Mouse (Mus musculus) layer of hippocampus, postnatal 25 days (tissue): Measurements from ENCODE around the gene Xirp1. TPM values are rescaled to one million over a fixed set of nuclear protein-coding genes. Genes with fewer than 3 reads are reported as not detected.

Source experiments
- DNase-seq, 2 experiments: peaks; one replicate each; pipeline ENCODE4 v3.0.0; 2022; ENCODE audit warnings: mixed read lengths in 2 of 2, low spot score in 1 of 2; ENCODE audit errors: extremely low spot score in 1 of 2
- total RNA-seq, 2 experiments: library from RNA; stranded (reverse); gene quantifications; 2 replicates each; pipeline ENCODE4 v1.2.3; 2021

Xirp1 gene
- under 1 TPM; 0.07 to 0.19 TPM for total RNA-seq

GRCm38 (mm10) chr9:120023086-120023811 lies at the start of gene Xirp1:
TSS of gene Xirp1 (minus strand) at chr9:120023598.
- DNase-seq = no peak

- peak; percentile 68 to 82 for DNase-seq
Measured at GRCm38 (mm10) chr9:120073169-120073568, 49.8 kb upstream of the Xirp1 start.

GRCm38 (mm10) chr9:120071251-120071650 lies 47.9 kb upstream of the Xirp1 start:
- DNase-seq = no peak

- no peak for DNase-seq
Measured at GRCm38 (mm10) chr9:120069779-120070178, 46.4 kb upstream of the Xirp1 start, which contains the start of gene Cx3cr1. TSS of gene Cx3cr1 (minus strand) at chr9:120069879.

DNA sequence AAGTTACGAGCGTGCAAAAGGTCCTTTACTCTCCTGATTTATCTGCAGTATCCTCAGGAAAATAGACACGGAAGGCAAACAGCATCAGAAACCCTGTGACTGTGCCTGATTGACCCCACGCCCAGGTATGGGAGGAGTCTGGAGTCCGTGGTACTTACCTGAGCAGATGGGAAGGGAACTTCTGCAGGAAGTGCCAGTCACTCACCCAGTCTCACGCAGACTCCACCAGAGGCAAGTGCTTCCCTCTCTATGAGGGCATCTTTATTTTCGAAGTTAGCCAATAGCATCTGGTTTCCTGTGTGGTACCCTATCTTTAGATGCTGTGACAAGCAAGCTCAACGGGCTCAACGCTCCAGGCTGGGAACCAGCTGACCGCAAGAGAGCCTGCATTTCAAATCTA lies 44.6 kb upstream of the Xirp1 start:
- DNase-seq = no peak

DNA sequence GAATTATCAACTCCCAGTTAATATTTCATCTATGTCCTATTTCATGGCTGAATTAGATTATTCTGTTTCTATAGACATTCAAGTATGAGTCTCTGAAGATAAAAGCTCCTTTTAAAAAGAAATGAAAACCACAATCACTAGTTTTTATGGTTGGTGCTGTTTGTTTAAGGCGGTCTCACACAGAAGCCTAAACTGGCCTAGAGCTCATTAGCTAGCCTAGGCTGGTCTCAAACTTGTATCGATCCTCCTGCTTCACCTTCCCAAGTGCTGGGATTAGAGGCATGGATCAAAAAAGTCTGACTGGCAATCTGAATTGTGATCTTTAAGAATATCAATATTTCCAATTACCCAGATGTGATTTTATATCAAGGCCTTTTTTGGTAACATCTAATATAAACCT lies 44.2 kb upstream of the Xirp1 start:
- DNase-seq = no peak

DNA sequence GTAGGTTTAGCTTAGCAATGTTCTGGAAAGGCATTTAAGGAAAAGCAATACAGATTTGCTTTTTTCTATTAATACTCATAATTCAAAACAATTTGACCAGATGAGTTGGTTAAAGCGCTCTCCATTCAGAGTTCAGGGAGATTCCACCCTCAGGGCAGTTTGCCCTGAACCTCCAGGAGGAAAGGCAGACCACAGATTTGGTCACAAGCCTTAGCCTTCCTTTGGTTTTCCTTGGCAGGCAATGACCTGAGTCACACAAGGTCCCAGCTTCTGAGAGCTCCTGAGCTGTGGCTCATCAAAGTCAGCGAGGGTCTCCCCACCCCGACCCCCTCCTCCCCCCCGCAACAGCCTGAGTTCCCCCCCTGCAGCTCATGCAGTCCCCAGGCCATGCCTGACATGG lies 40.9 kb upstream of the Xirp1 start:
- DNase-seq = no peak

DNA sequence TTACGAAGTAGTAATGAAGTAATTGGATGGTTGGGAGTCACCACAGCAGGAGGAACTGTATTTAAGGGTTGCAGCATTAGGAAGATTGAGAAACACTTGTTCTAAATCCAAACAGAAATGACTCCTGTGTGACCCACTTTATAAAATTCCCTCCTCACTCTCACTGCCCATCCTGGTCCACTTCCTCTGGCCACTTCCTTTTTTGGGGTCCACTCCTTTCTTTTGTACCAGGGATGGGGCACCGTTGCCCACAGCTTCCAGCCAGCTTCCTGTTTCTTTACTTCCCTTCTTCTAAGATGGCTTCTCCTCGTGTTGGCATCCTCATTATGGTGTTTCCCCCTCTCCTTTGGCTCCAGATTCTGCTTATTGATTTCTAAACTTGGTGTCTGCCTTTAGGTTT lies 35.3 kb upstream of the Xirp1 start:
- DNase-seq = no peak

DNA sequence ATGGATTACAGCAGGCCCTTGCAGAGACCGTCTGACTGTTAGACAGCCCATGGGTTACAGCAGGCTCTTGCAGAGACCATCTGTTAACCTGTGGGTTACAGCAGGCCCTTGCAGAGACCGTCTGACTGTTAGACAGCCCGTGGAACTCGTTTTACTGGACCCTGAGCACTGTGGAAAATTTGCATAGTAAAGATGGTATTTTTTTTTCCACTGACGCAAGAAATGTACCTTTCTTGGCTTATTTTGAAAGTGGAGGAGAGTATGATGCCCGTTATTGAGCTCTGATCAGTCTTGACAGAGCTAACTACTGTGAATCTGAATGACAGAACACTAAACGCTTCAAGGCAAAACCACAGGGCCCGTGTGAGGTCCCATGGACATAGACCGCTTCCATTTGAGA lies 32.8 kb upstream of the Xirp1 start:
- no peak for DNase-seq

- DNase-seq = no peak
Measured at GRCm38 (mm10) chr9:120054545-120055277, 31.3 kb upstream of the Xirp1 start.

- no peak for DNase-seq
Measured at GRCm38 (mm10) chr9:120049407-120049806, 26.0 kb upstream of the Xirp1 start.

DNA sequence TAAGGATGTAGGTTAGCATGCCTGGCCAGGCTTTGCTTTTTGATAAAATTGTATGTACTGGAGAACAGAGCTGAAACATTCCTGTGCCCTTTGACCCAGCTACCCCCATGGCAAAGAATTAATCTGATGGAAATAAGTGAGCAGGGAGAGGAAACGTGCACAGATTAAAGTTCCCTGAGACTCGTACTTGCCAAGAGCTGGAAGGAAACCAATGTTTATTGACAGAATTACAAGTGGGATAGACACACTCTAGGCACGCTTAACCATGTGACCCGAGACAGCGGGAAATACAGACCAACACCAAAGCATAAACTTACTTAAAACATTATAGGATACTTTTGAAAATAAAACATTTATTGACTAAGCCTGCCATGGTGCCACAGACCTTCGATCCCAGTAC lies 25.1 kb upstream of the Xirp1 start:
- no peak for DNase-seq

DNA sequence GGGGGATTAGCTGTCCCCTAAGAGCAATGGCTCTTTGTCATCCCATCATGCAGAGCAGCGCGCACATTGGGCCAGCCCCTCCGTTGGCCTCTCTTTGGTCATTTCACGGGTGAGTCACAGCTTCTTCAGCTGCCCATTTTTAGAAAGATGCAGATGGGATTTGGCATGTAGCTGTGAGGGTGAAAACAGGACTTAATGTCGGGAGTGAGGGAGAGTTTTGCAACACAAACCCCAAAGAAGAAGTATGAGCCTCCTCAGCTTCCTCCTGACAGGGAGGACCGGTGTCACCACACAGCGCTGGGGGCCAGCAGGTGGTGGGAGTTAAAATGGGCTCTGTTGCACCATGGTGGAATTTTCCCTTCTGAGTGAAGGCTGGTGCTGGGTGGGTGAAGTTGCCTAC lies 19.7 kb upstream of the Xirp1 start:
- DNase-seq = no peak

DNA sequence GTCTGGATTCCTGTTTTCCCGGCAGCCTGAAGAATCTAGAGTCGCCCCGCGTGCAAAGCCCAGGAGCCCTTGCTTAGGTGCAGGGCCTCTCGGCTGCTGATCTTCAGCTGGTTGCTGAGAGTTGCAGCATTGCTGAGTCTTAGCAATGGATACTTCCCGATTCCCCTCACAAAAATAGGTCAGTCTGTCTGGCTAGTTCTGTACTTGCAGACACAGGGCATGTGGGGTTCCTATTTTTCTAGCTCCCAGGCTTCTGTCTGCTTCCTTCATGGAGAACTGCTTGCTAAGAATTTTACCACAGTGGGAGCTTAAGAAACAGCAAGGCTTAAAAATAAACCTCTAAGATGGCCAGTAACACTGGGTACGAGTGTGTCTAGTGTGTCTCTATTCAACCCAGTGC lies 14.0 kb upstream of the Xirp1 start:
- DNase-seq = no peak

DNA sequence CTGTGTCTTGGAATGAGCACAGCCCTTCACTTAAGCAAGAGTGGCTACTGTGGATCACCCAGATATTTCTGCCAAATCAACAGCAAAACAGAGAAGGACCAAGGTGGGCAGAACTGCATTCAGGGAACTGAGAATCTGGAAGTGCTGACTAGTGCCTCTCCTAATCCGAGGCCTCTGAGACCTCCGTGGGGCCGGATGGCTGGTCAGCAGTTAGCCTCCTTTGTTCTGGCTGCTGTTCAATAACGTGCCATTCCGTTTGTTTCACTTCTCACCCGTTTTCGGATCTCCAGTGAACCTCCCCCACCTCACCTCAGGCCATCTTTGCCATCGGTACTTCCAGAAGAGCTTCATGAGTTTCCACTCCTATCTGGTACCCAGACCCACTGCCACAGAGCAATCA lies 11.0 kb upstream of the Xirp1 start:
- DNase-seq = no peak

GRCm38 (mm10) chr9:120032710-120033109 lies 9.3 kb upstream of the Xirp1 start:
- DNase-seq = no peak

DNA sequence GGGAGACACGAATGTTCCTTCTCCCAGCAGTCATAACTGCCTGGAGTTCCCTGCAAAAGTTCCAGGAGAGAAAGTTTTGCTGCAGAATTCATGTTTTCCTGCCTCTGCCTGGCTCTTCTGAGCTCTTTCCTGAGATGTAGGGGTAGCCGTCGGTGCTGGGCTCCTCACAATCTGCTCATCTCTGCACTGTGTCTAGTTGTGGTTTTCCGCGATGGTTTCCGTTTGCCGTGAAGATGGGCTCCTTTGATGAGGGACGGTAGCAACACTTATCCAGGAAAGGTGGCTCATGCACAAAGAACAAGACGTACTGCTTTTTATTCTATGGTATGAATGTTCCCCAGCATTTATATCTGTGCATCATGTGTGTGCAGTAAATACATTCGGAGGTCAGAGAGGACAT lies 7.0 kb upstream of the Xirp1 start:
- DNase-seq = no peak

DNA sequence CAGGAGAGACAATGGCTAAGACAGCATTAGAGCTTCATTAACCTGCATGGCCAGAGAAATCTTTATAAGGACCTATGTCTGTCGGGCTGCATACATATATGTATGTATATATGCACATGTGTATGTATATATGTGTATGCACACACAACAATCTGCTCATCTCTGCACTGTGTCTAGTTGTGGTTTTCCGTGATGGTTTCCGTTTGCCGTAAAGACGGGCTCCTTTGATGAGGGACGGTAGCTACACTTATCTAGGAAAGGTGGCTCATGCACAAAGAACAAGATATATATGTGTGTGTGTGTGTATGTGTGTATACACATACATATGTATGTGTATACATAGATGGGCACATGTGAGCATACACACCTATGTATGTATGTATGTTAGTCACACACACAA lies 6.5 kb upstream of the Xirp1 start:
- DNase-seq = no peak

DNA sequence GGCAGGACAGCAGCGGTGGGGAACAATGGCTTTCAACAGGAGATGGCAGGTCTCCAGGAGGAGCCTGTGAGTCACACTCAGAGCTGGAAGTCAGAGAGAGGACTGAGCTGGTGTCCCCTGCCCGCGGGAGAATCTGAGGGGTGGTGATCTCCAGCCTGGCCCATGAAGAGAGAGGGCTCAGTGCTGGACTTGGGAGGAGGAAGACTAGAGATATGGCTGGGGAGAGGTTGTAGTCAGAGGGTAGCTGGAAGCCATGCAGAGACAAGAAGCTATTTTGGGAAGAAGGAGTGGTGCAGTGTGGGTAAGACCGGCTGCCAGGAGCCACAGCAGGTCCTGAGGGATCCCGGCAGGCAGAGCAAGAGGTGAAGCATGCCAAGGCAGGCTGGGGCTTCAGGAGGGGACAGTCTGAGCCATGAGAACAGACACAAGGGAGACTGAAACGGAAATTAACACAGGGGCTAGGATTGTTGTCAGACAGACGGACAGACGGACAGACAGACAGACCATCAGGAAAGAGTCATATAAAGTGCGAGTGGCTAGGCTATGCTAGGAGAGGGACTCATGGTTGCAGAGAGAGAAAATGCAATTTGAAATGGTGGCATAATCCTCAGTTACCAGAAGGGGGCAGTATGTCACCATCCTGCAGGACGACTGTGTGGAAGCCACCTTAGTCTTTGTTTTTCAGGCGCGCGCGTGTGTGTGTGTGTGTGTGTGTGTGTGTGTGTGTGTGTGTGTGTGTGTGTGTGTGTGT lies 4.2 kb upstream of the Xirp1 start:
- no peak for DNase-seq

GRCm38 (mm10) chr9:120024625-120025024 lies 1.2 kb upstream of the Xirp1 start:
- no peak for DNase-seq

GRCm38 (mm10) chr9:120024171-120024570 lies 773 bp upstream of the Xirp1 start:
- no peak for DNase-seq
